Mouse (Mus musculus): Measurements from ENCODE around the gene Asrgl1.

DNA sequence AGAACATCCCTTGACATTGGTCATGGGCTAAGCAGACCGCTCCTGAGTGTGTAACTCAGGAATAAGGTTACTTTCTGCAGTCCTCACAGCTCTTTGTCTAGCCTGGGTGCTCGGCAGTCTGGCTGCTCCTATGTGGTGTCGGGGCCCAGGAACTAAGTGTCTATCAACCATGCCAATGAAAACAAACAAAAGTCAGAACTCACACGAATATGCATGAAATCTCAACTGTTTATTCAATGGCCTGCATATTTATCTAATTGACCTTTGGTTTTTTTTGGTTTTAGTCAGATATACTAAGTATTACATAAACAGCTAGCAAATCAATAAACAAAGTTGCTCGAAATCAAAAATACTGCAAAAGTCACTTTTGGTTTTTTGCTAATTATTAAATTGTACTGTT lies 40.3 kb downstream of the Asrgl1 start:
- no peak for TF ChIP-seq CTCF (IDR thresholded peaks at IDR 0.05; ENCODE audit: borderline replicate concordance, control insufficient read depth, extremely low read depth, insufficient read depth, low read length, poor library complexity)
- no peak for TF ChIP-seq POLR2A (IDR thresholded peaks at IDR 0.05; ENCODE audit: control insufficient read depth, extremely low read depth, insufficient read depth, low read length, poor library complexity)
